Mouse (Mus musculus) heart, embryonic 10.5 days (tissue): ENCODE data around the gene Anapc10. TPM values are rescaled to one million over a fixed set of nuclear protein-coding genes. Genes with fewer than 3 reads are reported as not detected.
"Not testable (repeated sequence)": the region's sequence is repeated elsewhere in the genome, so short reads cannot be mapped to it uniquely, and the experiment has no call there.

Source experiments
- DNase-seq: peaks from one replicate; pipeline ENCODE4 v3.0.0-alpha.2; 2017; ENCODE audit warnings: low spot score
- H3K27ac ChIP-seq: fragments of 300-500 bp; sonication (generic); 2 replicates; pipeline ENCODE4 v1.5.1; 2016; ENCODE audit warnings: mild to moderate bottlenecking
- H3K27me3 ChIP-seq: fragments of 300-500 bp; sonication (generic); 2 replicates; pipeline ENCODE4 v1.6.1; 2016; ENCODE audit warnings: mild to moderate bottlenecking; ENCODE audit not compliant: poor library complexity, insufficient read depth, severe bottlenecking
- H3K36me3 ChIP-seq: fragments of 300-500 bp; sonication (generic); 2 replicates; pipeline ENCODE4 v1.6.1; 2016; ENCODE audit warnings: mild to moderate bottlenecking, moderate library complexity
- H3K4me1 ChIP-seq: fragments of 300-500 bp; sonication (generic); 2 replicates; pipeline ENCODE4 v1.6.1; 2016; ENCODE audit warnings: mild to moderate bottlenecking
- H3K4me3 ChIP-seq: fragments of 300-500 bp; sonication (generic); 2 replicates; pipeline ENCODE4 v1.5.1; 2016; ENCODE audit warnings: mild to moderate bottlenecking, moderate library complexity
- H3K9me3 ChIP-seq: fragments of 300-500 bp; sonication (generic); 2 replicates; pipeline ENCODE4 v1.6.1; 2016; ENCODE audit warnings: mild to moderate bottlenecking, moderate library complexity
- WGBS: fragments of 180-500 bp; shearing (Covaris S2); methylation state at CpG from one replicate; pipeline ENCODE4 v1.1.7; 2016; 5-methylcytosine and 5-hydroxymethylcytosine counted together
- polyA plus RNA-seq: library from polyadenylated mRNA; unstranded; fragments of >200 nt; fragmentation: Nextera tagmentation; extraction: Ambion mirVana; gene quantifications from 2 replicates; pipeline ENCODE4 v1.2.1, GENCODE M21; 2016

Gene Anapc10
- polyA plus RNA-seq, 1 experiment from 2014 or later = 34.5 TPM

GRCm38 (mm10) chr8:79727900-79728299 is 16.3 kb downstream of the Anapc10 start:
- no peaks in the 10 kb centered on the region for H3K9me3 ChIP-seq
- H3K27me3 ChIP-seq = no peaks in the 10 kb centered on the region
- H3K27ac ChIP-seq = no peak overlapping the region
- H3K4me1 ChIP-seq = no peaks in the 10 kb centered on the region
- WGBS = 94% methylated on average over 1 of the region's 1 CpGs
- peaks cover 23% of the 10 kb centered on the region; the same call in 1 of the 2 replicates for H3K36me3 ChIP-seq
- DNase-seq = no peak
- no peak overlapping the region for H3K4me3 ChIP-seq

GRCm38 (mm10) chr8:79734304-79734703 is 22.7 kb downstream of the Anapc10 start:
- H3K4me1 ChIP-seq = no peaks in the 10 kb centered on the region
- H3K27ac ChIP-seq = no peak overlapping the region
- H3K9me3 ChIP-seq = no peaks in the 10 kb centered on the region
- H3K4me3 ChIP-seq = no peak overlapping the region
- H3K36me3 ChIP-seq = peaks cover 11% of the 10 kb centered on the region; the same call in 1 of the 2 replicates
- DNase-seq = no peak
- WGBS = 15% methylated on average over 2 of the region's 2 CpGs
- H3K27me3 ChIP-seq = no peaks in the 10 kb centered on the region

- WGBS = 84% methylated on average over 2 of the region's 2 CpGs
- H3K27me3 ChIP-seq = no peaks in the 10 kb centered on the region
- no peaks in the 10 kb centered on the region for H3K4me1 ChIP-seq
- 0 out of 2 replicates have a peak, but pooled peaks cover 6% of the 10 kb centered on the region for H3K36me3 ChIP-seq
- H3K9me3 ChIP-seq = no peaks in the 10 kb centered on the region
- H3K27ac ChIP-seq = no peak overlapping the region
- no peak for DNase-seq
- H3K4me3 ChIP-seq = no peak overlapping the region
These were observed 36.6 kb downstream of the Anapc10 start for GRCm38 (mm10) chr8:79748171-79748570.

- Histone ChIP-seq H3K36me3 (0 out of 2 replicates have a peak, but pooled peaks cover 6% of the 10 kb centered on the region), H3K27me3 (no peaks in the 10 kb centered on the region), H3K27ac (no peak overlapping the region), H3K9me3 (no peaks in the 10 kb centered on the region), H3K4me1 (no peaks in the 10 kb centered on the region), H3K4me3 (no peak overlapping the region)
- WGBS = 76% methylated on average over 4 of the region's 4 CpGs
- no peak for DNase-seq
These were observed 37.0 kb downstream of the Anapc10 start for GRCm38 (mm10) chr8:79748591-79748990.

- WGBS = 68% methylated on average over 2 of the region's 2 CpGs
These were observed 38.7 kb downstream of the Anapc10 start for GRCm38 (mm10) chr8:79750305-79750704.

GRCm38 (mm10) chr8:79794873-79795272 is 83.3 kb downstream of the Anapc10 start:
- H3K27me3 ChIP-seq, H3K4me3 ChIP-seq, DNase-seq, H3K36me3 ChIP-seq, H3K4me1 ChIP-seq, H3K27ac ChIP-seq, H3K9me3 ChIP-seq: not testable (repeated sequence)
- 80% methylated on average over 2 of the region's 2 CpGs for WGBS

More at GRCm38 (mm10) chr8:79750305-79750704, 38.7 kb downstream of the Anapc10 start:
- no peaks in the 10 kb centered on the region for H3K27me3 ChIP-seq
- H3K4me1 ChIP-seq = no peaks in the 10 kb centered on the region
- 0 out of 2 replicates have a peak, but pooled peaks cover 5% of the 10 kb centered on the region for H3K36me3 ChIP-seq
- no peak overlapping the region for H3K27ac ChIP-seq
- no peaks in the 10 kb centered on the region for H3K9me3 ChIP-seq
- no peak overlapping the region for H3K4me3 ChIP-seq
- no peak for DNase-seq

GRCm38 (mm10) chr8:79796690-79797089 is 85.1 kb downstream of the Anapc10 start:
- Histone ChIP-seq H3K4me3 (no peak overlapping the region), H3K27me3 (no peaks in the 10 kb centered on the region), H3K27ac (no peak overlapping the region), H3K36me3 (no peaks in the 10 kb centered on the region), H3K9me3 (no peaks in the 10 kb centered on the region), H3K4me1 (no peaks in the 10 kb centered on the region)
- 81% methylated on average over 7 of the region's 7 CpGs for WGBS
- DNase-seq = no peak

GRCm38 (mm10) chr8:79804499-79804898 is 92.9 kb downstream of the Anapc10 start:
- 75% methylated on average over 6 of the region's 6 CpGs for WGBS
- Histone ChIP-seq H3K27me3 (no peaks in the 10 kb centered on the region), H3K36me3 (no peaks in the 10 kb centered on the region), H3K9me3 (no peaks in the 10 kb centered on the region), H3K4me3 (no peak overlapping the region), H3K27ac (no peak overlapping the region), H3K4me1 (no peaks in the 10 kb centered on the region)
- DNase-seq = no peak

GRCm38 (mm10) chr8:79806971-79807370 is 95.4 kb downstream of the Anapc10 start:
- H3K27ac ChIP-seq = no peak overlapping the region
- no peak overlapping the region for H3K4me3 ChIP-seq
- DNase-seq = no peak
- H3K36me3 ChIP-seq = no peaks in the 10 kb centered on the region
- no peaks in the 10 kb centered on the region for H3K27me3 ChIP-seq
- H3K4me1 ChIP-seq = no peaks in the 10 kb centered on the region
- WGBS = 71% methylated on average over 6 of the region's 6 CpGs
- no peaks in the 10 kb centered on the region for H3K9me3 ChIP-seq

GRCm38 (mm10) chr8:79826534-79826933 is 114.9 kb downstream of the Anapc10 start:
- no peaks in the 10 kb centered on the region for H3K9me3 ChIP-seq
- H3K4me1 ChIP-seq = 0 out of 2 replicates have a peak, but pooled peaks cover 2% of the 10 kb centered on the region
- no peaks in the 10 kb centered on the region for H3K36me3 ChIP-seq
- DNase-seq = no peak
- 93% methylated on average over 5 of the region's 5 CpGs for WGBS
- H3K27ac ChIP-seq = no peak overlapping the region
- H3K4me3 ChIP-seq = no peak overlapping the region
- H3K27me3 ChIP-seq = no peaks in the 10 kb centered on the region

Other genes starting within 250 kb of the Anapc10 start
- gene Otud4, start 72.2 kb upstream of the Anapc10 start, polyA plus RNA-seq = 18.4 and 21.9 TPM in 2 replicates
- 110 and 120 TPM in 2 replicates for gene Abce1, start 80 bp upstream of the Anapc10 start, polyA plus RNA-seq